Mouse (Mus musculus) CH12.LX (cell line): Measurements from ENCODE around the gene Zc3h12c. TPM values are rescaled to one million over a fixed set of nuclear protein-coding genes. Genes with fewer than 3 reads are reported as not detected.

Source experiments
- DNase-seq: peaks from one replicate; pipeline ENCODE4 v3.0.0-alpha.2; 2013; ENCODE audit errors: extremely low read depth
- H3K27ac ChIP-seq: 2 replicates; pipeline ENCODE4 v1.5.1; 2012; ENCODE audit warnings: low read depth, mild to moderate bottlenecking, control low read depth, moderate library complexity; ENCODE audit not compliant: insufficient read depth
- H3K27me3 ChIP-seq: replicated peaks from 2 replicates; pipeline ENCODE3; 2012; ENCODE audit warnings: inconsistent platforms
- H3K36me3 ChIP-seq, 2 experiments: replicated peaks in 1 of 2; 2 replicates each; pipeline versions ENCODE3 to v1.6.1; 2012; ENCODE audit warnings: inconsistent platforms in 1 of 2, low read length in 1 of 2, mild to moderate bottlenecking in 1 of 2, mixed read lengths in 1 of 2, moderate library complexity in 1 of 2; ENCODE audit not compliant: control insufficient read depth in 1 of 2, insufficient read depth in 1 of 2
- H3K4me1 ChIP-seq, 2 experiments: 2 replicates each; pipeline ENCODE4 v1.6.1; 2012; ENCODE audit warnings: inconsistent platforms in 1 of 2, moderate library complexity in 1 of 2; ENCODE audit not compliant: insufficient read depth in 2 of 2, control insufficient read depth in 1 of 2
- H3K4me2 ChIP-seq: 2 replicates; pipeline ENCODE4 v1.6.1; 2012; ENCODE audit warnings: low read depth, mild to moderate bottlenecking, control low read depth; ENCODE audit not compliant: poor library complexity, insufficient read depth, severe bottlenecking
- H3K4me3 ChIP-seq, 3 experiments: fragments of 150-350 bp in 1 of 3; sonication (generic) in 1 of 3; replicated peaks in 1 of 3; 2 replicates each; pipeline versions ENCODE3 to v1.5.1; 2011 to 2012; ENCODE audit warnings: low read depth in 2 of 3, low read length in 2 of 3, mild to moderate bottlenecking in 2 of 3, moderate library complexity in 2 of 3, control low read depth in 1 of 3, improper control_type of control experiment in 1 of 3, inconsistent platforms in 1 of 3, mixed read lengths in 1 of 3; ENCODE audit not compliant: poor library complexity in 1 of 3
- H3K79me2 ChIP-seq: replicated peaks from 2 replicates; pipeline ENCODE4 v1.6.1; 2012; ENCODE audit warnings: mild to moderate bottlenecking, moderate library complexity; ENCODE audit not compliant: control insufficient read depth, poor library complexity, insufficient read depth, severe bottlenecking; ENCODE audit errors: extremely low read depth
- H3K9ac ChIP-seq: 2 replicates; pipeline ENCODE4 v1.6.1; 2012; ENCODE audit warnings: low read depth, mild to moderate bottlenecking, control low read depth, moderate library complexity; ENCODE audit not compliant: insufficient read depth
- H3K9me3 ChIP-seq: replicated peaks from 2 replicates; pipeline ENCODE3; 2012; ENCODE audit warnings: low read length, inconsistent platforms, mixed read lengths
- BHLHE40 ChIP-seq: IDR thresholded peaks from 2 replicates; pipeline ENCODE4 v1.6.1; 2011; ENCODE audit warnings: mild to moderate bottlenecking, low read depth, low read length, improper control_type of control experiment
- CTCF ChIP-seq, 2 experiments: IDR thresholded peaks in 1 of 2; conservative IDR thresholded peaks in 1 of 2; 2 replicates each; pipeline ENCODE4 v1.5.1; 2011 to 2012; ENCODE audit warnings: low read depth in 2 of 2, low read length in 2 of 2, improper control_type of control experiment in 1 of 2, inconsistent platforms in 1 of 2, mild to moderate bottlenecking in 1 of 2, moderate library complexity in 1 of 2
- E2F4 ChIP-seq: IDR thresholded peaks from 2 replicates; pipeline ENCODE4 v1.6.1; 2011; ENCODE audit warnings: low read depth, low read length, improper control_type of control experiment; ENCODE audit not compliant: insufficient replicate concordance
- ELF1 ChIP-seq: IDR thresholded peaks from 2 replicates; pipeline ENCODE4 v1.6.1; 2014; ENCODE audit warnings: low read depth, mild to moderate bottlenecking, inconsistent platforms, low read length, improper control_type of control experiment
- EP300 ChIP-seq: IDR thresholded peaks from 2 replicates; pipeline ENCODE4 v1.6.1; 2011; ENCODE audit warnings: low read length, improper control_type of control experiment
- JUND ChIP-seq: conservative IDR thresholded peaks from 2 replicates; pipeline ENCODE4 v1.6.1; 2011; ENCODE audit warnings: low read depth, low read length, improper control_type of control experiment
- KAT2A ChIP-seq: IDR thresholded peaks from 2 replicates; pipeline ENCODE4 v1.6.1; 2012; ENCODE audit warnings: low read length, improper control_type of control experiment, inconsistent platforms; ENCODE audit not compliant: insufficient replicate concordance
- MAX ChIP-seq: IDR thresholded peaks from 2 replicates; pipeline ENCODE4 v1.6.1; 2011; ENCODE audit warnings: low read length, improper control_type of control experiment
- MAZ ChIP-seq: IDR thresholded peaks from 2 replicates; pipeline ENCODE4 v1.6.1; 2012; ENCODE audit warnings: low read depth, mild to moderate bottlenecking, inconsistent platforms, low read length, improper control_type of control experiment, moderate library complexity
- MEF2A ChIP-seq: IDR thresholded peaks from 2 replicates; pipeline ENCODE4 v1.6.1; 2014; ENCODE audit warnings: low read depth, mild to moderate bottlenecking, inconsistent platforms, low read length, improper control_type of control experiment, borderline replicate concordance
- MXI1 ChIP-seq: IDR thresholded peaks from 2 replicates; pipeline ENCODE4 v1.6.1; 2011; ENCODE audit warnings: mild to moderate bottlenecking, low read depth, low read length, improper control_type of control experiment
- NRF1 ChIP-seq: IDR thresholded peaks from 2 replicates; pipeline ENCODE4 v1.6.1; 2014; ENCODE audit warnings: low read depth, mild to moderate bottlenecking, inconsistent platforms, low read length, improper control_type of control experiment, moderate library complexity
- POLR2A ChIP-seq: IDR thresholded peaks from 2 replicates; pipeline ENCODE4 v1.6.1; 2011; ENCODE audit warnings: low read depth, mild to moderate bottlenecking, improper control_type of control experiment, low read length
- RAD21 ChIP-seq: IDR thresholded peaks from 2 replicates; pipeline ENCODE4 v1.6.1; 2011; ENCODE audit warnings: low read depth, mild to moderate bottlenecking, low read length, improper control_type of control experiment, moderate library complexity
- SIN3A ChIP-seq: IDR thresholded peaks from 2 replicates; pipeline ENCODE4 v1.6.1; 2012; ENCODE audit warnings: low read length, improper control_type of control experiment, inconsistent platforms
- SMC3 ChIP-seq: IDR thresholded peaks from 2 replicates; pipeline ENCODE4 v1.6.1; 2011; ENCODE audit warnings: low read depth, low read length, improper control_type of control experiment
- TCF12 ChIP-seq: IDR thresholded peaks from 2 replicates; pipeline ENCODE4 v1.6.1; 2014; ENCODE audit warnings: low read depth, mild to moderate bottlenecking, inconsistent platforms, low read length, improper control_type of control experiment
- UBTF ChIP-seq: IDR thresholded peaks from 2 replicates; pipeline ENCODE4 v1.6.1; 2012; ENCODE audit warnings: low read depth, mild to moderate bottlenecking, inconsistent platforms, low read length, improper control_type of control experiment, moderate library complexity
- USF2 ChIP-seq: conservative IDR thresholded peaks from 2 replicates; pipeline ENCODE4 v1.6.1; 2011; ENCODE audit warnings: low read depth, low read length, improper control_type of control experiment
- ZC3H11A ChIP-seq: IDR thresholded peaks from 2 replicates; pipeline ENCODE4 v1.6.1; 2012; ENCODE audit warnings: low read depth, mild to moderate bottlenecking, inconsistent platforms, low read length, improper control_type of control experiment
- ZMIZ1 ChIP-seq: IDR thresholded peaks from 2 replicates; pipeline ENCODE4 v1.6.1; 2012; ENCODE audit warnings: low read depth, mild to moderate bottlenecking, inconsistent platforms, low read length, improper control_type of control experiment
- dilution Hi-C: fragments of 300-500 bp; cut with MboI; formaldehyde crosslinking; loops from 2 replicates; pipeline ENCODE4 v1.14.3; 2020; ENCODE audit warnings: low sequenced_read_pairs; ENCODE audit not compliant: extremely low pct_unique_long_range_greater_than_20kb, extremely low pct_ligation_motif_present
- in situ Hi-C: fragments of 300-500 bp; cut with MboI; formaldehyde crosslinking; loops from 3 replicates; pipeline ENCODE4 v1.14.3; 2019; ENCODE audit warnings: low sequenced_read_pairs, low pct_ligation_motif_present, low pct_unique_long_range_greater_than_20kb, mixed read lengths
- polyA plus RNA-seq: library from polyadenylated mRNA; unstranded; fragments of >175 nt; gene quantifications from 2 replicates; pipeline ENCODE4 v1.2.1, GENCODE M21; 2012; ENCODE audit warnings: low read depth; ENCODE audit not compliant: insufficient read length
- total RNA-seq, 2 experiments: library from RNA; depleted of rRNA; stranded (reverse); fragments of 300-350 nt in 1 of 2; fragments of >200 nt in 1 of 2; gene quantifications; 2 replicates each; pipeline ENCODE4 v1.2.3; 2012 to 2014

Gene Zc3h12c
- total and polyA plus RNA-seq, 3 experiments = 11.2 to 36.1 (median 21.7) TPM

- no peak overlapping the region for H3K9ac ChIP-seq
- dilution Hi-C loops (no loop called here), in situ Hi-C loops (no loop called here)
- peaks cover 2 to 15% of the 10 kb centered on the region in 2 experiments; a peak in 2 of 4 replicates for H3K4me1 ChIP-seq
- no peak overlapping the region for H3K27ac ChIP-seq
- H3K9me3 ChIP-seq = no peaks in the 10 kb centered on the region
- no peaks in the 10 kb centered on the region for H3K36me3 ChIP-seq
- no peak overlapping the region for H3K4me2 ChIP-seq
- no peak overlapping the region for H3K4me3 ChIP-seq
- H3K27me3 ChIP-seq = no peaks in the 10 kb centered on the region
- no peaks in the 10 kb centered on the region for H3K79me2 ChIP-seq
- no peak for DNase-seq
- TF ChIP-seq E2F4 = no peak
- TF ChIP-seq MEF2A = no peak
- TF ChIP-seq ZC3H11A = no peak
- TF ChIP-seq BHLHE40 = no peak
Observed at GRCm38 (mm10) chr9:52215291-52215690, 46.9 kb upstream of the Zc3h12c start.

- TF ChIP-seq RAD21 (no peak), SMC3 (no peak), KAT2A (no peak), MXI1 (no peak)
- dilution Hi-C loops = no loop called here
Observed at GRCm38 (mm10) chr9:52212416-52212815, 44.0 kb upstream of the Zc3h12c start.

GRCm38 (mm10) chr9:52208510-52209030 is 40.2 kb upstream of the Zc3h12c start:
- Histone ChIP-seq H3K9me3 (no peaks in the 10 kb centered on the region), H3K27ac (no peak overlapping the region), H3K4me2 (no peak overlapping the region), H3K9ac (no peak overlapping the region), H3K36me3 (no peaks in the 10 kb centered on the region), H3K4me3 (no peak overlapping the region), H3K27me3 (no peaks in the 10 kb centered on the region), H3K79me2 (no peaks in the 10 kb centered on the region), H3K4me1 (0 out of 4 replicates have a peak, but pooled peaks cover 0 to 2% of the 10 kb centered on the region in 2 experiments)
- TF ChIP-seq EP300 (no peak), SIN3A (no peak), RAD21 (no peak), MAX (no peak), NRF1 (no peak), ZC3H11A (no peak), CTCF (conservative IDR thresholded peaks at IDR 0.05 in 1 of 2, IDR thresholded peaks at IDR 0.05 in 1 of 2; ENCODE audit: low read depth in 2 of 2, low read length in 2 of 2) (no peak), POLR2A (no peak), MAZ (no peak), UBTF (no peak), USF2 (no peak), TCF12 (no peak), ZMIZ1 (no peak), JUND (no peak), ELF1 (no peak)
- dilution Hi-C loops (no loop called here), in situ Hi-C loops (no loop called here)
- DNase-seq = no peak

More at GRCm38 (mm10) chr9:52212416-52212815, 44.0 kb upstream of the Zc3h12c start:
- Histone ChIP-seq H3K4me2 (no peak overlapping the region), H3K27ac (no peak overlapping the region), H3K27me3 (no peaks in the 10 kb centered on the region), H3K36me3 (no peaks in the 10 kb centered on the region), H3K9me3 (no peaks in the 10 kb centered on the region), H3K4me1 (peaks cover 0 to 8% of the 10 kb centered on the region in 2 experiments; a peak in 2 of 4 replicates), H3K9ac (no peak overlapping the region), H3K4me3 (no peak overlapping the region), H3K79me2 (no peaks in the 10 kb centered on the region)
- in situ Hi-C loops = no loop called here
- DNase-seq = no peak
